Mouse (Mus musculus): ENCODE data around the gene Foxo1.

Gene Foxo1

GRCm38 (mm10) chr3:52364576-52364975, 96.4 kb downstream of the Foxo1 start:
- DNase-seq (ENCODE audit: low spot score in 2 of 2) = no peak

- no peak for DNase-seq (ENCODE audit: low spot score in 2 of 2)
These were observed 101.1 kb downstream of the Foxo1 start for GRCm38 (mm10) chr3:52369204-52369603.

GRCm38 (mm10) chr3:52369881-52370428, 101.8 kb downstream of the Foxo1 start:
- no peak for DNase-seq (ENCODE audit: low spot score in 2 of 2)

- DNase-seq (ENCODE audit: low spot score in 2 of 2) = no peak
These were observed 108.8 kb downstream of the Foxo1 start for GRCm38 (mm10) chr3:52376974-52377373.

GRCm38 (mm10) chr3:52383351-52383750, 115.2 kb downstream of the Foxo1 start:
- no peak for DNase-seq (ENCODE audit: low spot score in 2 of 2)

GRCm38 (mm10) chr3:52386343-52386742, 118.2 kb downstream of the Foxo1 start:
- DNase-seq (ENCODE audit: low spot score in 2 of 2) = no peak

GRCm38 (mm10) chr3:52390321-52390720, 122.2 kb downstream of the Foxo1 start:
- DNase-seq (ENCODE audit: low spot score in 2 of 2) = no peak

GRCm38 (mm10) chr3:52390766-52391665, 122.9 kb downstream of the Foxo1 start:
- DNase-seq (ENCODE audit: low spot score in 2 of 2) = no peak

- DNase-seq (ENCODE audit: low spot score in 2 of 2) = no peak
These were observed 123.8 kb downstream of the Foxo1 start for GRCm38 (mm10) chr3:52391897-52392296.

- no peak for DNase-seq (ENCODE audit: low spot score in 2 of 2)
These were observed 124.4 kb downstream of the Foxo1 start for GRCm38 (mm10) chr3:52392521-52392920.

GRCm38 (mm10) chr3:52393171-52393570, 125.0 kb downstream of the Foxo1 start:
- DNase-seq (ENCODE audit: low spot score in 2 of 2) = no peak

GRCm38 (mm10) chr3:52396121-52396731, 128.1 kb downstream of the Foxo1 start:
- DNase-seq (ENCODE audit: low spot score in 2 of 2) = no peak

GRCm38 (mm10) chr3:52396951-52397615, 128.9 kb downstream of the Foxo1 start:
- DNase-seq (ENCODE audit: low spot score in 2 of 2) = no peak

- no peak for DNase-seq (ENCODE audit: low spot score in 2 of 2)
These were observed 129.8 kb downstream of the Foxo1 start for GRCm38 (mm10) chr3:52397961-52398360.

- no peak for DNase-seq (ENCODE audit: low spot score in 2 of 2)
These were observed 132.4 kb downstream of the Foxo1 start for GRCm38 (mm10) chr3:52400284-52401161.

GRCm38 (mm10) chr3:52401162-52401928, 133.2 kb downstream of the Foxo1 start:
- DNase-seq (ENCODE audit: low spot score in 2 of 2) = peak in 1 of 2 experiments; percentile 16
